Mouse (Mus musculus): ENCODE results near the gene Ypel5.
A peak's percentile ranks its signal among the peaks of the same experiment; 100 is the strongest.

Ypel5 gene

DNA sequence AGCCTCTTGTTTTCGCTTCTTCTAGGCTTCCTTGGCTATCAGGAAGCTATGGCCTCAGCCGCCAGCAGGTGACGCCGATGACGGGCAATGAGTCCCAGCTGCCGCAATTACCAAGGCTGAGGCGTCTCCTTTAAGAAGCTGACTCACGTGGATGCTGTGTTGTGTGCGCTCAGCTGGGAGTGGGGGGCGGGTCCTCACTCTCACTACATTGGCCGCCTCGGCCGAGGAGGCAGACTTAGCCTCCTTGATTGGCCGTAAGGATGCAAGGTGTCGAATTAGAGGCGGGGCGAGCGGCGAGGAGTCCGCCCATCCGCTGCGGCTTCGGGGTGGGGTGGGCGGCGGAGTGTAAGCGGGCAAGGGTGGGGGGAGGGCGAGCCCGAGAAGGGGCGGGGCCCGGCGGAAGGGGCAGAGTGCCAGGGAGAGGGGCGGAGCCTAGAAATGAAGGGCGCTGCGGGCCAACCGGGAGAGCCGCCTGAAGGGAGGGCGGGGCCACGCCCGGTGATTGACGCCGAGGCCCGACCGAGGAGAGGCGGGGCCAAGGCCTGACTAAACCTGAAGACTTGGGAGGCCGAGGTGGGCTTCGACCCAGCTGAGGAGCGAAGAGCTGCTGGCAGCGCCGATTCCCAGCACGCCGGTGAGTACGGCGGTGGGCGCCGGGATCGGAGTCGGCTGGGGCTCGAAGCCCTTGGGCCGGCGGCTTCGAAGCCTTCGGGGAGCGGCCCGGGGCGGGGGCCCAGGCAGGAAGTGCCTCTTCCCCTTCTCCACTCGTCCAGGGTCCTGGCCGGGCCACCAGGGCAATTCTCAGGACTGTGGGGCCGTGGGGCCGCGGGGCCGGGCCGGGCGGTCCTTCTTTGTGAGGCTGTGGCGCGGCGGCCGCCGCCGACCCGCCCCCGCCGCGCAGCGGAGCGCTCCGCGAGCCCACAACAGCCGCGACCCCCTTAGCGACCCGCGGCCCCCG lies at the start of gene Ypel5:
Gene Ypel5 (plus strand): TSS at position 296 of the 958 bp plus-strand sequence.
- DNase-seq (ENCODE audit: low spot score) = peak; percentile 99

GRCm38 (mm10) chr17:72787886-72788436 lies 48.3 kb upstream of the Ypel5 start:
- peak; percentile 33 for DNase-seq (ENCODE audit: low spot score)

GRCm38 (mm10) chr17:72793278-72793677 lies 43.0 kb upstream of the Ypel5 start:
- no peak for DNase-seq (ENCODE audit: low spot score)

GRCm38 (mm10) chr17:72794660-72795059 lies 41.6 kb upstream of the Ypel5 start:
- no peak for DNase-seq (ENCODE audit: low spot score)

GRCm38 (mm10) chr17:72795392-72796047 lies 40.7 kb upstream of the Ypel5 start:
- DNase-seq (ENCODE audit: low spot score) = no peak

GRCm38 (mm10) chr17:72796506-72796905 lies 39.7 kb upstream of the Ypel5 start:
- no peak for DNase-seq (ENCODE audit: low spot score)

- DNase-seq (ENCODE audit: low spot score) = peak; percentile 63
Measured at GRCm38 (mm10) chr17:72797867-72798266, 38.4 kb upstream of the Ypel5 start.

DNA sequence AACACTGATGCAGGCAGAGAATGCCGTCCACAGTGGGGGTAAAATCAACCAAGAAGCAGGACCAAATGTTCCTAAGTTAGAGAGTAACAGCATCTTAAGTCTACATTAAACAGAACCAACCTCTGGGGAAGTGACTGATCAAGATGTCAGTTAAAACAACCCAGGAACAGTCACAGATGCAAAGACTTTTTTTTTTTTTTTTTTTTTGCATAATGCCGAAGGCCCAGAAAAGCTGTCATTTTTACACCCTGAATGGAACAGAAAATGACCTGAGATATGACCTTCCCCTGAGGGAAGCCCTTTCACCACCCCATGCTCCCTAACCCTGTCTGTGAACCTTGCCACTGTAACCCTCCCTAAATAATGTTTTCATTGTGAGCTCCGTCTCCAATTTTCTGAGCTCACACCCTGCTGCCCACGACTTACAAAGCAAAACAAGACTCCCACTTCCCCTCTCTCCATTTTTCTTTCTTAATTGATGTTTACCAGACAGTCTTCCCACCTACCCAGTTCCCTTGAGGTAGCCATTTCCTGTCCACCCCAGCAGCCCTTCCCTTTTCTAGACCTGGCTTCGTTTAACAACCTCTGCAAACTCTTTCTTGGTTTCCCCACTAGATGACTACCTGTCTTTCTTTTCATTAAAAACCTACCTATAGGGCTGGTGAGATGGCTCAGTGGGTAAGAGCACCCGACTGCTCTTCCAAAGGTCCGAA lies 26.2 kb upstream of the Ypel5 start:
- DNase-seq (ENCODE audit: low spot score) = no peak

GRCm38 (mm10) chr17:72813419-72814315 lies 22.6 kb upstream of the Ypel5 start:
- DNase-seq (ENCODE audit: low spot score) = peak; percentile 43

GRCm38 (mm10) chr17:72817574-72817973 lies 18.7 kb upstream of the Ypel5 start:
- DNase-seq (ENCODE audit: low spot score) = no peak

GRCm38 (mm10) chr17:72819714-72820113 lies 16.5 kb upstream of the Ypel5 start:
- no peak for DNase-seq (ENCODE audit: low spot score)

GRCm38 (mm10) chr17:72820425-72820824 lies 15.8 kb upstream of the Ypel5 start:
- no peak for DNase-seq (ENCODE audit: low spot score)

DNA sequence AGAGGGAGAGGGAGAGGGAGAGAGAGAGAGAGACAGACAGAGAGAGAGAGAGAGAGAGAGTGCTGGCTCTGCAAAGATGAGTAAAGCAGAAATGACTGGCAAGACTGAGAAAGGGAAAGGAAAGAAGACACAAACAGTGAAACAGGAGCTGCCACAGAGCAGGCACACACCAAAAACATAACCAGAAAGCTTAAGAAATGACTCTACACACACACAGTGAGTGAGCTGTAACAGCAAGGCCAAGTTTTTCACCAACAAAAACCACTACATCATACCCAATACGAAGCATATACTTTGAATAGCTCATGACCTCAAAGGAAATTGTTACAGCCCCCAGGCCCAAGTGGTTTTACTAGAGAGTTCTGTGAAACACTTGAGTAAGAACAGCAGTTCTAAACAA lies 14.3 kb upstream of the Ypel5 start:
- DNase-seq (ENCODE audit: low spot score) = no peak

- no peak for DNase-seq (ENCODE audit: low spot score)
Measured at GRCm38 (mm10) chr17:72826916-72827534, 9.2 kb upstream of the Ypel5 start.

DNA sequence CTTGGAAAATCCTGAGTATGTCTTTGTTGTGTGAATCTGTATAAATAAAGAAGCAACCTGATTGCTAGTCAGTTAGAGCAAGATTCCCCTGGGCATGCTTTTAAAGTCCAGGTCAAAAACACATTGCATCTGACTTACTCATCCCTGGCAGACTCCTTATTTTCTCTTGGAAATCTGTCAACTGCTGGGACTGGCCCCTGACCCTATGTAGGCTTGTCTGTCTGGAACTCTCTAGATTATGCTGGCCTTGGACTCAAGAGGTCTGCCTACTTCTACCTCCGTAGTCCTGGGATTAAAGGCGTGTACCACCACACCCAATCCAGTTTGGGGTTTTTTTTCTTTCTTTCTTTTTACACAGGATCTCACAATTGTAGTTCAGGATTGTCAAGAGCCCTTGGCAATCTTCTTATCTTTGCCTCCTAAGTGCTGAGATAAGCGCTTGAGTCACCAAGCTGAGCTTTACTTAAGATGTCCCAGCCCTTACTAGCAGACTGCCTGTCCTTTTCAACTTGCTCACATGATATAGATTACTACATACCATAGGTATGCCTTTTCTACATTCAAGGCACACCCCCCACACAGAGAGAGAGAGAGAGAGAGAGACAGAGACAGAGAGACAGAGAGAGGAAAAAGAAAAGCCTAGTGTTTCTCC lies 8.1 kb upstream of the Ypel5 start:
- DNase-seq (ENCODE audit: low spot score) = peak; percentile 70

DNA sequence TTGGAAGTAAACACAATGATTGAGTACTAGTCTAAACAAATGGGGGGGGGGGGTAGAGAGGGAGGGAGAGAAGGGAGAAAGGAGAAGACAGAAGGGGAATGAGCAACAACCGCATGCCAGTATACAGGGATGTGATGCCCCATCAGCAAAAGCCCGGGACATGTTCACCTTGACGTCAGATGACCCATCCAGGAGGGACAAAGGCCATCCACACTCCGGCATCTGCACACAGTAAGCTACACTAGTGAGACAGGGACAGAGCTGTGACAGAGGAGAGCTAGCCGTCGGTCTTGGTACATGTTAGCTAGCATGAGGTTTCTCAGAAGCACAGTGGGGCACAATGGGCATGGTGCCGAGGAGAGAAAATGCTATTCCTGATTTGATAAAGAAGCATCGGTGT lies 7.6 kb upstream of the Ypel5 start:
- DNase-seq (ENCODE audit: low spot score) = no peak

GRCm38 (mm10) chr17:72837140-72837712 lies 973 bp downstream of the Ypel5 start:
- peak; percentile 94 for DNase-seq (ENCODE audit: low spot score)

DNA sequence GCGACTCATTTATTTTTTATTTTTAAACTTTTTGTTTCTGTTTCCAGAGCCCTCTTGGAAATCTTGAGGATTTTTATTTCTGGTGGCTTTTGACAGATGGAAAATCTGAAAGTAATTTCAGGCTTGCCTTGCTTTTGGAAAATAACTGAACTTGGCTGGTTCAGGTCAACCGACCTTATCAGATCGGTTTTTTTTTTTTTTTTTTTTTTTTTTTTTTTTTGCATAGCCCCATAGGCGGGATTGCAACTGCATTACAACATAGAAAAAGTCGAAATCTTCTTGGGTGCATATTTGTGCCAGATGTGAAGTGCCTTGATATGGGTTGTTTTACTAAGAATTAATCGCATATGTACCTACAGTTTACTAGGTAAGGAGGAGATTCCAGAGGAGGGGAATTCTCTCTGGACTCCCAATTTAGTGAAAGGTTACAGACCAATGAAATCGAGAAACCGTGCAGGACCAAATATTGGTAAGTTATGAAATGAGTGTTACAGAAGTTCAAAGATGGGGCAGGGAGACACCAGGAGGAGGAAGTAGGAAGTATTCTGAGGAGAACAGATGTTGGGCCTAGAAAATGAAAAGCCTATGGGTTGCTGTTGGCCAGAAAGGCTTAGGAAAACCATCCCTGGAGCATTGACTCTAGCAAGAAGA lies 1.7 kb downstream of the Ypel5 start:
- no peak for DNase-seq (ENCODE audit: low spot score)

- DNase-seq (ENCODE audit: low spot score) = no peak
Measured at GRCm38 (mm10) chr17:72839000-72839399, 2.7 kb downstream of the Ypel5 start.

Data from lung, postnatal 25 days (tissue).